Mouse (Mus musculus): ENCODE data around the gene Foxo1.

DNA sequence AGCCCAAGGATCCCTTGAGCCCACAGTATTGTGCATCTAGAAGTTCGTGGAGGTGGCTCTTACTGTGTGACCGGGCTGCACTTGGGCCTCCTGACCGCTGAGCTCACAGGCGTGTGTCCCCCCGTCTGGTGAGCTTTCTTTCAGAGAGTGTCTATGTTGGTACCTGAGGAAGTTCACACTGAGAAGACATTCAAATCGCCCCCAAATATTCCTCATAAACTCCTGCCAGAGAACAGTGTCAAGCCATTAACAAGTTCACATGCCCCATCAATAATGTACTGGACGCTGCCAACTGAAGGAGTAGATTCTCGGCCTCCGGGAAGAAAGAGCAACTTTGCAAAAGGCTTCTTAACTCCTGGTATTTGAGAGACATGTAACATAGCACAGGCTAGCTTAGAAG is 83.8 kb downstream of the Foxo1 start:
- TF ChIP-seq CTCF (IDR thresholded peaks at IDR 0.05; ENCODE audit: insufficient read depth, low read depth, low read length) (no peak), POLR2A (IDR thresholded peaks at IDR 0.05; ENCODE audit: insufficient read depth, low read depth, low read length) (no peak)

Measured in olfactory bulb, adult 2 months (tissue).